Mouse (Mus musculus) midbrain, embryonic 16.5 days (tissue): Measurements from ENCODE around the gene Tm9sf1. TPM values are rescaled to one million over a fixed set of nuclear protein-coding genes. Genes with fewer than 3 reads are reported as not detected.
A peak's percentile ranks its signal among the peaks of the same experiment; 100 is the strongest.

Experiments used
- ATAC-seq: fragments of 200-750 bp; cut with Nextera tagmentation; 2 replicates; pipeline ENCODE4 v1.8.0; 2017; ENCODE audit warnings: moderate TSS enrichment
- H3K27ac ChIP-seq: fragments of 300-500 bp; sonication (generic); 2 replicates; pipeline ENCODE4 v1.5.1; 2014; ENCODE audit warnings: mild to moderate bottlenecking, low read length, mixed read lengths
- H3K27me3 ChIP-seq: fragments of 300-500 bp; sonication (generic); 2 replicates; pipeline ENCODE4 v1.6.1; 2014; ENCODE audit warnings: low read depth, low read length, mixed read lengths; ENCODE audit not compliant: control insufficient read depth, insufficient read depth
- H3K36me3 ChIP-seq: fragments of 300-500 bp; sonication (generic); 2 replicates; pipeline ENCODE4 v1.6.1; 2014; ENCODE audit warnings: mild to moderate bottlenecking, low read length, moderate library complexity, mixed read lengths; ENCODE audit not compliant: control insufficient read depth, insufficient read depth
- H3K4me1 ChIP-seq: fragments of 300-500 bp; sonication (generic); 2 replicates; pipeline ENCODE4 v1.6.1; 2014; ENCODE audit warnings: mild to moderate bottlenecking, low read length, mixed read lengths; ENCODE audit not compliant: control insufficient read depth, insufficient read depth
- H3K4me2 ChIP-seq: fragments of 300-500 bp; sonication (generic); 2 replicates; pipeline ENCODE4 v1.6.1; 2014; ENCODE audit warnings: mild to moderate bottlenecking, low read length, mixed read lengths
- H3K4me3 ChIP-seq: fragments of 300-500 bp; sonication (generic); 2 replicates; pipeline ENCODE4 v1.5.1; 2014; ENCODE audit warnings: low read depth, mild to moderate bottlenecking, low read length, moderate library complexity, mixed read lengths
- H3K9ac ChIP-seq: fragments of 300-500 bp; sonication (generic); 2 replicates; pipeline ENCODE4 v1.6.1; 2014; ENCODE audit warnings: low read depth, low read length, mixed read lengths
- H3K9me3 ChIP-seq: fragments of 300-500 bp; sonication (generic); replicated peaks from 2 replicates; pipeline ENCODE4 v1.6.1; 2014; ENCODE audit warnings: mild to moderate bottlenecking, low read length, mixed read lengths; ENCODE audit not compliant: control insufficient read depth, poor library complexity, severe bottlenecking
- WGBS: fragments of 180-500 bp; shearing (Covaris S2); extraction: QIAGEN DNeasy Blood & Tissue Kit; methylation state at CpG from one replicate; pipeline ENCODE4 v1.1.7; 2014; 5-methylcytosine and 5-hydroxymethylcytosine counted together
- polyA plus RNA-seq: library from polyadenylated mRNA; unstranded; fragments of >200 nt; fragmentation: Nextera tagmentation; extraction: Ambion mirVana; gene quantifications from 2 replicates; pipeline ENCODE4 v1.2.1, GENCODE M21; 2015

The Tm9sf1 gene
- polyA plus RNA-seq, 1 experiment from 2014 or later, result 57.8 TPM

DNA sequence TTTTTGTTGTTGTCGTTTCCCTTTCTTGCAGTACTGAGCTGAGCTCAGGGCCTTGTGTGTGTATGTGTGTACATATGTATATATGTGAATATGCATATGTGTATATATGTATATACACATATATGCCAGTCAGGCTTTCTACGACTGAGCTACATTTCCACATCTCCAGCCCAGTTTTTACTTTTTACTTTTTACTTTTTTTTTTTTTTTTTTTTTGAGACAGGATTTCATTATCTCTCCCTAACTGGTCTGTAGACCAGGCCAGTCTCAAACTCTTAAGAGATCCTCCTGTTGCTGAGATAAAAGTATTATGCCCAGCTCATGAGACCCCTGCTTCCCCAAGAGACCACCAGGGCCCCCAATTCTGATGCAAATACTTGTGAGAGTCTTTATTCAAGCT is 26.8 kb downstream of the Tm9sf1 start:
- H3K9me3 ChIP-seq, result no peaks in the 10 kb centered on the region
- H3K36me3 ChIP-seq, result no peaks in the 10 kb centered on the region
- H3K9ac ChIP-seq, result no peak overlapping the region
- H3K4me2 ChIP-seq, result no peak overlapping the region
- H3K27ac ChIP-seq, result no peak overlapping the region
- no peak overlapping the region for H3K4me3 ChIP-seq
- no peak for ATAC-seq
- H3K27me3 ChIP-seq, result no peaks in the 10 kb centered on the region
- 85% methylated on average over 2 of the region's 2 CpGs for WGBS
- no peaks in the 10 kb centered on the region for H3K4me1 ChIP-seq

DNA sequence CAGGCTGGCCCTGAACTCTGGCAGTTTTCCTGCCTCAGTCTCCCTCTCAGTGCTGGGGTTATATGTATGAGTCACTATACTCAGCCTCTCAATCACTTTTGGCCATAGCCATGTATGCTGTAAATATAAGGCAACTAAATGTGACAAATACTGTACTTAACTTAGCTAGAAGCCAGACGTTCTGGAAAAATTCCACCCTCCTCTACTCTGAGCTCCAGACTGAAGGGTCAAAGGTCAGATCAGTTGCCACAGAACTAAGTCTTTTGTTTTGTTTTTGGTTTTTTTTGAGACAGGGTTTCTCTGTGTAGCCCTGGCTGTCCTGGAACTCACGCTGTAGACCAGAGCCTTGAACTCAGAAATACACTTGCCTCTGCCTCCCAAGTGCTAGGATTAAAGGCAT is 27.7 kb downstream of the Tm9sf1 start:
- Histone ChIP-seq H3K27me3 (no peaks in the 10 kb centered on the region), H3K9ac (no peak overlapping the region), H3K9me3 (no peaks in the 10 kb centered on the region), H3K4me2 (no peak overlapping the region), H3K4me1 (no peaks in the 10 kb centered on the region), H3K4me3 (no peak overlapping the region), H3K27ac (no peak overlapping the region), H3K36me3 (no peaks in the 10 kb centered on the region)
- ATAC-seq, result no peak
- WGBS, result 51% methylated on average over 2 of the region's 2 CpGs

DNA sequence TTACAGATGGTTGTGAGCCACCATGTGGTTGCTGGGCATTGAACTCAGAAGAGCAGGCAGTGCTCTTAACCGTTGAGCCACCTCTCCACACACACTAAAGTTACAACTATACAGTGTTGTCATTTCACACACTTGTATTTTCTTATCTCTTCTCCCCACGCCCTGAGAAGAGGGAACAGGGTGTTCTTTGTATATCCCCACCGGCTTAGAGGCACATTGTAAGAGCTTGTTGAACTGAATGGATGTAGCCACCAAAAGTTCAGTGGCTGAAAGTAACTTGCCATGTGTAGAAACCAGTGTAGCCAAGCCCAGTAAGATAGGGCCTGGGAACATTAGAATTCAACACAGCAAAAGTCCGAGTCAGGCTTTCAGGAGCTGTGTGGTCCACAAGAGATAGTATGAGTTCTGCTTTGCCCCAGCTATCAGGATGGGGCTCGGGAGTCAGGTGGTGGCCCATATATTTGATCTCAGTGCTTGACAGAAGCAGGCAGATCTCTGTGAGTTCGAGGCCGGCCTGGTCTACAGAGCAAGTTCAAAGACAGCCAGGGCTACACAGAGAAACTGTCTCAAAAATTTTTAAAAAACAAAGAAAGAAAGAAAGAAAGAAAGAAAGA is 28.9 kb downstream of the Tm9sf1 start:
- H3K4me1 ChIP-seq, result no peaks in the 10 kb centered on the region
- no peaks in the 10 kb centered on the region for H3K36me3 ChIP-seq
- no peak overlapping the region for H3K9ac ChIP-seq
- H3K4me2 ChIP-seq, result no peak overlapping the region
- no peaks in the 10 kb centered on the region for H3K9me3 ChIP-seq
- H3K27ac ChIP-seq, result no peak overlapping the region
- no peak for ATAC-seq
- no peaks in the 10 kb centered on the region for H3K27me3 ChIP-seq
- WGBS, result 83% methylated on average over 7 of the region's 7 CpGs
- no peak overlapping the region for H3K4me3 ChIP-seq

DNA sequence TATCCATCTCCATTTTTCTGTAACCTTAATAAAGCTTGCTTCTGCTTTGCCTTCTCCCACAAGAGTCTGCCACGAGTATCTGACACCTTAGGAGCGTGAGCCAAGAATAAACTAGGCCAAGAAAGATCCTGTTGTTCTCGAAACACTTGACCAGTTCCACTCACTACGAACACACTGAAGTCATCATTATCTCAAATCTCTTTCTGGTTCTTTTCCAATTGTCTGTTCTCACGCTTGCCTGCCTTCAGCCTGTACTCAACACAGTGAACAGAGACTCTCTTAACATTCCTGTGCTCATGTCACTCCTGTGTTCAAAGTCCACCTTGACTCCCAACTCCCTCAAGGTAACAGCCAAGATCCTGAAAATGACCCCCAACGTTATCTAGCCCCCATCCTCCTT is 30.3 kb downstream of the Tm9sf1 start:
- 0 out of 2 replicates have a peak, but pooled peaks cover 5% of the 10 kb centered on the region for H3K36me3 ChIP-seq
- 63% methylated on average over 6 of the region's 6 CpGs for WGBS
- no peaks in the 10 kb centered on the region for H3K27me3 ChIP-seq
- no peaks in the 10 kb centered on the region for H3K9me3 ChIP-seq
- H3K27ac ChIP-seq, result no peak overlapping the region
- H3K9ac ChIP-seq, result no peak overlapping the region
- H3K4me3 ChIP-seq, result no peak overlapping the region
- no peak for ATAC-seq
- H3K4me1 ChIP-seq, result no peaks in the 10 kb centered on the region
- no peak overlapping the region for H3K4me2 ChIP-seq

DNA sequence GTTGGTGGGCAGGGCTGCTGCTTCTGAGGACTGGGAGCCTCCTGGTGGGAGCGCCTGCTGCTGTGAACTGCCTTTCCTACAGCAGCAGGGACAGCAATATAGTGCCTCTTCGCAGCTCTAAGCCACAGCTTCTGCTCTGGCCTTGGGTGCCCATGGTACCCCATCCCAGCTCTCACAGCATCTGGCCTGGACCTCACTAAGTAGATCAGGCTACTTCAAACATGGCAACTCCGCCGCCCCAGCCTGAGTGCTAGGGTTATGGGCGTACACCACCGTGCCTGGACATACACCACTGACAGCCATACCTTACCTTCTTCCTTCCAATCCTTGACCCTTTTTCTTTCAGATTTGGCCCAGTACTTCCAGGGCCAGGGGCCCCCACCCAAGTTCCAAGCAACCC is 35.3 kb downstream of the Tm9sf1 start:
- H3K9ac ChIP-seq, result no peak overlapping the region
- WGBS, result 96% methylated on average over 6 of the region's 6 CpGs
- no peaks in the 10 kb centered on the region for H3K27me3 ChIP-seq
- ATAC-seq, result no peak
- no peak overlapping the region for H3K4me3 ChIP-seq
- peaks cover 24% of the 10 kb centered on the region for H3K36me3 ChIP-seq
- H3K4me2 ChIP-seq, result no peak overlapping the region
- H3K9me3 ChIP-seq, result no peaks in the 10 kb centered on the region
- H3K27ac ChIP-seq, result no peak overlapping the region
- H3K4me1 ChIP-seq, result peaks cover 7% of the 10 kb centered on the region; the same call in 1 of the 2 replicates

DNA sequence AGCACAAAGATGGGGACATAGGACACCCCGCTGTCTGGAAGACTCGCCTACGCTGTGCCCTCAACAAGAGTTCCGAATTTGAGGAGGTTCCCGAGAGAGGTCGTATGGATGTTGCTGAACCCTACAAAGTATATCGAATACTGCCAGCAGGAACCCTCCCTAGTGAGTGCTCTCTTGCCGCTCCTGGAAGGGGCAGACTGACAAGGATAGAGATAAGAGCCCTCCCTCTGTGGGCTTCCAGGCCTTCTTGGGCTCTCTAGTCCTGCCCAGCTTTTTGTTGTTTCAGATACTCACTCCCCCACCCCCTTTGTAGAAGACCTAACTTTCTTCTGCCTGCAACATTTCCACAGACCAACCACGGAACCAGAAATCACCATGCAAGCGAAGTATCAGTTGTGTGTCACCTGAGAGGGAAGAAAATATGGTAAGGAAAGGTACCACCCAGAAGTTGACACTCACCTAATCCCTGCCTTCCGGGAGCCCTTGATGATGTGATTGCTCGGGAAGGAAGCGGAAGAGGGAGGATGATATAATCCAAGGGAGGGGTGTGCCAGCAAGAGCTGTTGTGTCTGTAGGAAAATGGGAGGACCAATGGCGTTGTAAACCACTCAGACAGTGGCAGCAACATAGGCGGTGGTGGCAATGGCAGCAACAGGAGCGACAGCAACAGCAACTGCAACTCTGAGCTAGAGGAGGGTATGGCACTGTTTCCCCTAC is 37.7 kb downstream of the Tm9sf1 start:
- Histone ChIP-seq H3K27ac (no peak overlapping the region), H3K36me3 (peaks cover 38% of the 10 kb centered on the region), H3K4me3 (no peak overlapping the region), H3K4me1 (peaks cover 7% of the 10 kb centered on the region; the same call in 1 of the 2 replicates), H3K9ac (no peak overlapping the region), H3K4me2 (no peak overlapping the region), H3K9me3 (no peaks in the 10 kb centered on the region), H3K27me3 (no peaks in the 10 kb centered on the region)
- ATAC-seq, result no peak
- WGBS, result 97% methylated on average over 16 of the region's 16 CpGs

DNA sequence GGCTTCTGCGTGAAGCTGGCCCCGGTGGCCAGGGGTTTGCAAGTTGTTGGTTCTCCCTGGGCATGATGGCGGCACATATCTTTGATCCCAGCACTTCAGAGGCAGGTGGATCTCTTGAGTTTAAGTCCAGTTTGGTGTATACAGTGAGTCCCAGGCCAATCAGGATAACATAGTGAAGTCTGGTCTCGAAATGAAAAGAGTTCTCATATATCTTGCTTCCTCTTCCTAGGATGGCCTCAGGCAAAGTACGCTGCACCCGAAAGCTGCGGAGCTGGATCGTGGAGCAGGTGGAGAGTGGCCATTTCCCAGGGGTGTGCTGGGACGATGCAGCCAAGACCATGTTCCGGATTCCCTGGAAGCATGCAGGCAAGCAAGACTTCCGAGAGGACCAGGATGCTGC is 38.8 kb downstream of the Tm9sf1 start:
- no peaks in the 10 kb centered on the region for H3K27me3 ChIP-seq
- no peaks in the 10 kb centered on the region for H3K9me3 ChIP-seq
- ATAC-seq, result no peak
- H3K4me3 ChIP-seq, result no peak overlapping the region
- H3K9ac ChIP-seq, result no peak overlapping the region
- H3K27ac ChIP-seq, result no peak overlapping the region
- H3K36me3 ChIP-seq, result peaks cover 43% of the 10 kb centered on the region
- peaks cover 7% of the 10 kb centered on the region; the same call in 1 of the 2 replicates for H3K4me1 ChIP-seq
- WGBS, result 94% methylated on average over 11 of the region's 11 CpGs
- no peak overlapping the region for H3K4me2 ChIP-seq

DNA sequence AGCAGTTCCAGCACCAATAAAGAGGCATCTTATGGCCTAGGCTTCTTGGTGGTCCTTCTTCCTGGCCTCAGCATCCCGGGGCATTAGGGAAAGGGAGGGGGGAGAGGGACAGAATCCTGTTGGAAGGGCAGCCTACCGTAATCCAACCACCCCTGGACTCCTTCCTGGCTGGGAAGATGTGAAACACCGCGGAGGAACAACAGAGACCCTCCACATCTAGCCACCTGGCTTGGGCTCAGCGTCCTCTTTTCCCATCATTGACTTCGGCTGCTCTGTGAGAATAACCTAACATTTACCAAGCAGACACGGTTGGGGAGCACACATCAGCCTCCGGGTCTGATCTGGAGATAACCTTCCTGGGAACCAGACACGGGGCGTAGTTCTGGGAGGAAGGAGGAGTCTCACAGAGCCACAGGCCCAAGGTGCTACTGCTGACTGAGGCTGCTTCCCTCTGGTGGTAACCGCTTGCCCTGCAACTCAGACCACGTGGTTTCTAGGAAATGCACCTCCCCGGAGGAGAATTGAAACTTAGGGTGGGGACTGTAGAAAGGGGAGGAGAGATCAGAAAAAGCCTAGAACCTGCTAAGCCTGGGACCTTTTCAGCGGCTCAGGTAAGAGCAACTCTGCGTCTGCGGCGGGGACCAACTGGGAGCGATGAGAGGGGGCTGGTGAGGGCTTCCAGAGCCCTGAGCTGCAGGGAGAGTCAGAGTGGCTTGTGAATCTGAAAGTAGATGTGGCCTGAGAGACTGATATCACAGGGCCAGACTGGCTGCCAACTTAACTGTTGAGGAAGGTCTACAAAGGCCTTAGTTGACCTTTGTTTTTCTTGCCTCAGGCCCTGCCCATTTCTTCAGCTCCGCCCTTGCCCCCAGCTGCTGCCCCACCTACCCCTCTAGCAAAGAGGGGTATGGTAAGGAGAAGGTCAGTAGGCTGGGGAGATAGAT is 39.7 kb downstream of the Tm9sf1 start:
- H3K9ac ChIP-seq, result peak overlapping the region; percentile 41; the same call in 1 of the 2 replicates
- H3K36me3 ChIP-seq, result peaks cover 45% of the 10 kb centered on the region
- no peaks in the 10 kb centered on the region for H3K27me3 ChIP-seq
- peaks cover 7% of the 10 kb centered on the region; the same call in 1 of the 2 replicates for H3K4me1 ChIP-seq
- WGBS, result 23% methylated on average over 19 of the region's 19 CpGs
- no peaks in the 10 kb centered on the region for H3K9me3 ChIP-seq
- H3K4me3 ChIP-seq, result peak overlapping the region; percentile 28
- peak; percentile 88 for ATAC-seq
- peak overlapping the region; percentile 28; the same call in 1 of the 2 replicates for H3K27ac ChIP-seq
- H3K4me2 ChIP-seq, result peak overlapping the region; percentile 50
